Mouse (Mus musculus) liver, adult 2 months (tissue): ENCODE results near the gene Gm21953. TPM values are rescaled to one million over a fixed set of nuclear protein-coding genes. Genes with fewer than 3 reads are reported as not detected.
"Not testable (repeated sequence)": the region's sequence is repeated elsewhere in the genome, so short reads cannot be mapped to it uniquely, and the experiment has no call there.

Experiments
- DNase-seq: peaks from one replicate; pipeline ENCODE4 v3.0.0-alpha.2; 2011; ENCODE audit warnings: low read depth, low spot score; ENCODE audit errors: extremely low read depth
- H3K27ac ChIP-seq: fragments of 200-500 bp; replicated peaks from 2 replicates; pipeline ENCODE4 v1.5.1; 2012; ENCODE audit warnings: low read depth, mild to moderate bottlenecking, control low read depth, inconsistent platforms, low read length; ENCODE audit not compliant: insufficient read depth
- H3K27me3 ChIP-seq: fragments of 200-500 bp; 2 replicates; pipeline ENCODE4 v1.6.1; 2012; ENCODE audit warnings: mild to moderate bottlenecking, moderate library complexity, low read length, inconsistent platforms; ENCODE audit not compliant: control insufficient read depth, insufficient read depth
- H3K36me3 ChIP-seq: fragments of 200-500 bp; 2 replicates; pipeline ENCODE4 v1.6.1; 2012; ENCODE audit warnings: low read length, inconsistent platforms; ENCODE audit not compliant: control insufficient read depth, insufficient read depth
- H3K4me1 ChIP-seq: fragments of 200-500 bp; 2 replicates; pipeline ENCODE4 v1.6.1; 2011; ENCODE audit warnings: low read length; ENCODE audit not compliant: control insufficient read depth, insufficient read depth
- H3K4me3 ChIP-seq: fragments of 200-500 bp; 2 replicates; pipeline ENCODE4 v1.5.1; 2011; ENCODE audit warnings: low read depth, mild to moderate bottlenecking, control low read depth, low read length, moderate library complexity; ENCODE audit not compliant: insufficient read depth
- H3K79me2 ChIP-seq: fragments of 200-500 bp; 2 replicates; pipeline ENCODE4 v1.6.1; 2012; ENCODE audit warnings: inconsistent platforms, mild to moderate bottlenecking, low read length, moderate library complexity; ENCODE audit not compliant: control insufficient read depth, insufficient read depth
- H3K9ac ChIP-seq: fragments of 200-500 bp; 2 replicates; pipeline ENCODE4 v1.6.1; 2012; ENCODE audit warnings: low read depth, mild to moderate bottlenecking, control low read depth, inconsistent platforms, low read length
- WGBS: fragments of 180-500 bp; shearing (Covaris S2); methylation state at CpG from one replicate; pipeline ENCODE4 v1.1.7; 2018; 5-methylcytosine and 5-hydroxymethylcytosine counted together
- polyA plus RNA-seq: library from polyadenylated mRNA; depleted of rRNA; stranded (reverse); fragments of >200 nt; gene quantifications from 2 replicates; pipeline ENCODE4 v1.2.3, GENCODE M21; 2012; rRNA removed
- total RNA-seq: library from RNA; depleted of rRNA; stranded (reverse); fragments of >200 nt; gene quantifications from 2 replicates; pipeline ENCODE4 v1.2.3, GENCODE M21; 2014; rRNA removed

Gm21953 gene
- not detected in 2 replicates for total RNA-seq
- polyA plus RNA-seq, result not detected in 2 replicates

- H3K4me1 ChIP-seq, H3K9ac ChIP-seq, H3K4me3 ChIP-seq, H3K27ac ChIP-seq, DNase-seq, H3K27me3 ChIP-seq, H3K79me2 ChIP-seq, H3K36me3 ChIP-seq: not testable (repeated sequence)
- no CpG with 5 or more reads among the region's 18 CpGs for WGBS
Observed at GRCm38 (mm10) chr4:42293967-42294366, at the start of gene Gm21953. Gene Gm21953, plus strand, starts transcription at chr4:42294267.

- not testable (repeated sequence) for H3K27ac ChIP-seq, H3K27me3 ChIP-seq, H3K4me3 ChIP-seq, H3K79me2 ChIP-seq, H3K4me1 ChIP-seq, H3K36me3 ChIP-seq, H3K9ac ChIP-seq, DNase-seq
- WGBS, result no CpG with 5 or more reads among the region's 5 CpGs
Observed at GRCm38 (mm10) chr4:42255467-42255866, 38.6 kb upstream of the Gm21953 start, which contains the start of gene Ccl21b. Gene Ccl21b, plus strand, starts transcription at chr4:42255767.

- not testable (repeated sequence) for H3K36me3 ChIP-seq, H3K4me3 ChIP-seq, H3K9ac ChIP-seq, H3K27ac ChIP-seq, H3K79me2 ChIP-seq, H3K4me1 ChIP-seq, H3K27me3 ChIP-seq, DNase-seq
- no CpG with 5 or more reads among the region's 1 CpGs for WGBS
Observed at GRCm38 (mm10) chr4:42318034-42318433, 24.0 kb downstream of the Gm21953 start, which contains the start of gene Fam205a3. Gene Fam205a3, plus strand, starts transcription at chr4:42318334.

Other genes starting within 250 kb of the Gm21953 start
- not detected in 2 replicates for gene Gm3893, start 203.1 kb upstream of the Gm21953 start, total RNA-seq
- not detected in 2 replicates for gene Gm3893, start 203.1 kb upstream of the Gm21953 start, polyA plus RNA-seq
- gene Gm13304, start 179.4 kb upstream of the Gm21953 start, total RNA-seq, result 0.92 TPM in 1 of 2 replicates, not detected in the other
- not detected in 2 replicates for gene Gm13304, start 179.4 kb upstream of the Gm21953 start, polyA plus RNA-seq
- not detected in 2 replicates for gene Gm13306, start 140.8 kb upstream of the Gm21953 start, total RNA-seq
- gene Gm13306, start 140.8 kb upstream of the Gm21953 start, polyA plus RNA-seq, result not detected in 2 replicates
- not detected in 2 replicates for gene Gm13305, start 125.7 kb upstream of the Gm21953 start, total RNA-seq
- gene Gm13305, start 125.7 kb upstream of the Gm21953 start, polyA plus RNA-seq, result 0.10 TPM in 1 of 2 replicates, not detected in the other
- not detected in 2 replicates for gene Gm10600, start 53.6 kb upstream of the Gm21953 start, total RNA-seq
- not detected in 2 replicates for gene Gm10600, start 53.6 kb upstream of the Gm21953 start, polyA plus RNA-seq
- gene Ccl21b, start 38.5 kb upstream of the Gm21953 start, total RNA-seq, result not detected in 2 replicates
- gene Ccl21b, start 38.5 kb upstream of the Gm21953 start, polyA plus RNA-seq, result not detected in 2 replicates
- not detected in 2 replicates for gene Fam205a3, start 24.1 kb downstream of the Gm21953 start, total RNA-seq
- gene Fam205a3, start 24.1 kb downstream of the Gm21953 start, polyA plus RNA-seq, result not detected in 2 replicates
- not detected in 2 replicates for gene Gm21586, start 145.1 kb downstream of the Gm21953 start, total RNA-seq
- not detected in 2 replicates for gene Gm21586, start 145.1 kb downstream of the Gm21953 start, polyA plus RNA-seq
- gene Gm2163, start 172.5 kb downstream of the Gm21953 start, total RNA-seq, result not detected in 2 replicates
- gene Gm2163, start 172.5 kb downstream of the Gm21953 start, polyA plus RNA-seq, result not detected in 2 replicates
- not detected in 2 replicates for gene Fam205a2, start 233.9 kb downstream of the Gm21953 start, total RNA-seq
- not detected in 2 replicates for gene Fam205a2, start 233.9 kb downstream of the Gm21953 start, polyA plus RNA-seq